Mouse (Mus musculus): ENCODE results near the gene Rgs7bp. TPM values are rescaled to one million over a fixed set of nuclear protein-coding genes. Genes with fewer than 3 reads are reported as not detected.
"Not testable (repeated sequence)": the region's sequence is repeated elsewhere in the genome, so short reads cannot be mapped to it uniquely, and the experiment has no call there.

Gene Rgs7bp
- polyA plus RNA-seq, 1 experiment from 2014 or later: 2.5 TPM

GRCm38 (mm10) chr13:104960206-104960928, 94.4 kb downstream of the Rgs7bp start:
- Histone ChIP-seq H3K9ac (no peak overlapping the region), H3K4me2 (no peak overlapping the region), H3K4me1 (no peaks in the 10 kb centered on the region), H3K9me3 (replicated peaks) (no peaks in the 10 kb centered on the region), H3K36me3 (no peaks in the 10 kb centered on the region), H3K27me3 (no peaks in the 10 kb centered on the region), H3K4me3 (replicated peaks) (no peak overlapping the region), H3K27ac (no peak overlapping the region)
- no peak for ATAC-seq (replicated peaks; ENCODE audit: low FRiP score)
- 82% methylated on average over 7 of the region's 7 CpGs for WGBS

GRCm38 (mm10) chr13:104959733-104960132, 95.0 kb downstream of the Rgs7bp start:
- Histone ChIP-seq H3K4me2 (no peak overlapping the region), H3K4me1 (no peaks in the 10 kb centered on the region), H3K9me3 (replicated peaks) (no peaks in the 10 kb centered on the region), H3K36me3 (no peaks in the 10 kb centered on the region), H3K9ac (no peak overlapping the region), H3K27ac (peak overlapping the region; percentile 20; the same call in 1 of the 2 replicates), H3K27me3 (no peaks in the 10 kb centered on the region), H3K4me3 (replicated peaks) (no peak overlapping the region)
- 69% methylated on average over 4 of the region's 4 CpGs for WGBS
- ATAC-seq (replicated peaks; ENCODE audit: low FRiP score): no peak

GRCm38 (mm10) chr13:104947958-104948357, 106.8 kb downstream of the Rgs7bp start:
- H3K4me1 ChIP-seq: peaks cover 6% of the 10 kb centered on the region; the same call in 1 of the 2 replicates
- no peaks in the 10 kb centered on the region for H3K36me3 ChIP-seq
- no peaks in the 10 kb centered on the region for H3K9me3 ChIP-seq (replicated peaks)
- no peaks in the 10 kb centered on the region for H3K27me3 ChIP-seq
- H3K4me2 ChIP-seq: peak overlapping the region; percentile 49
- peak overlapping the region; percentile 19 for H3K4me3 ChIP-seq (replicated peaks)
- no peak overlapping the region for H3K27ac ChIP-seq
- ATAC-seq (replicated peaks; ENCODE audit: low FRiP score): peak; percentile 89
- under 1% methylated on average over 7 of the region's 7 CpGs for WGBS
- no peak overlapping the region for H3K9ac ChIP-seq

DNA sequence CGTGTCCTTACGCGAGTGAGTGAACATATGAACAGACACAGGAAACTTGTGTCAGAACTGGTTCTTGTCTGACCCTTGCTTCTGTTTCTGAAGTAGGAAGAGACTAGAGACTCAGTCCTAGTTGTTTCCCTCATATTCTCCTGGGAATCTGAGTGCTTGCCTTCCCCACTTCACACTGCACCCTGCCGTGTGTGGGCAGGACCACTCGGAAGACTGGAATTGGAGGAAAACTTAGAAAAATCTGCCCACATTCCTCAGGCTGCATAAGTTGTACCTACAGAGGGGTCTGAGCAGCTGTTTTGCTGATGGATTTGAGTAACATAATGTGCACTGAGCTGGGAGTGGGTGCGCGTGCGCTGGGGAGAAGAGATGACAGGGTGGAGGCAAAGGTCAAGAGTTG, 114.2 kb downstream of the Rgs7bp start:
- no peak overlapping the region for H3K9ac ChIP-seq
- H3K36me3 ChIP-seq: no peaks in the 10 kb centered on the region
- H3K27ac ChIP-seq: no peak overlapping the region
- no peak overlapping the region for H3K4me3 ChIP-seq (replicated peaks)
- H3K9me3 ChIP-seq (replicated peaks): no peaks in the 10 kb centered on the region
- no peaks in the 10 kb centered on the region for H3K27me3 ChIP-seq
- WGBS: 89% methylated on average over 8 of the region's 8 CpGs
- no peak overlapping the region for H3K4me2 ChIP-seq
- ATAC-seq (replicated peaks; ENCODE audit: low FRiP score): no peak
- H3K4me1 ChIP-seq: peaks cover 25% of the 10 kb centered on the region

- H3K9me3 ChIP-seq (replicated peaks): no peaks in the 10 kb centered on the region
- peaks cover 25% of the 10 kb centered on the region for H3K4me1 ChIP-seq
- H3K36me3 ChIP-seq: no peaks in the 10 kb centered on the region
- no peak overlapping the region for H3K9ac ChIP-seq
- no peaks in the 10 kb centered on the region for H3K27me3 ChIP-seq
- no peak for ATAC-seq (replicated peaks; ENCODE audit: low FRiP score)
- WGBS: 4% methylated on average over 4 of the region's 4 CpGs
- H3K4me3 ChIP-seq (replicated peaks): no peak overlapping the region
- no peak overlapping the region for H3K4me2 ChIP-seq
- H3K27ac ChIP-seq: no peak overlapping the region
Measured at GRCm38 (mm10) chr13:104939856-104940255, 114.9 kb downstream of the Rgs7bp start.

- H3K27ac ChIP-seq: no peak overlapping the region
Measured at GRCm38 (mm10) chr13:104938966-104939593, 115.7 kb downstream of the Rgs7bp start.

DNA sequence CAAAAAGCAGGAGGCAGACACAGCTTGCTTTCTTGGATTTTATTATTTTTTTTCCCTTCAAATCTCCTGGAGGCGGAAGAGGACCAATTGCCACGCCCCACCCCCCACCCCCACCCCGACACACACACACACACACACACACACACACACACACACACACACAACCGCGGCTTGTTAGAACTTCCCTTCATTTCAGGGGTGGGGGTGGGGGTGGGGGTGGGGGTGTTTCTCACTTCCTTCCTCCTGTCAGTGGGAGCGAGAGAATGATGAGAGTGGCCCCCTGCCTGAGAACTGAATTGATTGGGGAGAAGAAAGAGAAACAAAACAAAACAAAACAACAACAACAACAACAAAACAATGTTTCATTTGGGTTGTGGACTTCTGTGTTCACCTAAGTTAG, 117.0 kb downstream of the Rgs7bp start:
- Histone ChIP-seq H3K9me3 (replicated peaks) (no peaks in the 10 kb centered on the region), H3K27me3 (no peaks in the 10 kb centered on the region), H3K27ac (no peak overlapping the region), H3K36me3 (no peaks in the 10 kb centered on the region), H3K4me1 (peaks cover 22% of the 10 kb centered on the region), H3K4me2 (peak overlapping the region; percentile 59), H3K4me3 (replicated peaks) (peak overlapping the region; percentile 31), H3K9ac (no peak overlapping the region)
- 0% methylated on average over 4 of the region's 6 CpGs for WGBS
- peak; percentile 23; the same call in 1 of the 2 replicates for ATAC-seq (replicated peaks; ENCODE audit: low FRiP score)

More at GRCm38 (mm10) chr13:104938966-104939593, 115.7 kb downstream of the Rgs7bp start:
- Histone ChIP-seq H3K36me3 (no peaks in the 10 kb centered on the region), H3K9me3 (replicated peaks) (no peaks in the 10 kb centered on the region), H3K4me1 (peaks cover 25% of the 10 kb centered on the region), H3K4me2 (no peak overlapping the region), H3K27me3 (no peaks in the 10 kb centered on the region), H3K4me3 (replicated peaks) (no peak overlapping the region), H3K9ac (no peak overlapping the region)
- ATAC-seq (replicated peaks; ENCODE audit: low FRiP score): peak; percentile 50; the same call in 1 of the 2 replicates
- WGBS: 65% methylated on average over 13 of the region's 13 CpGs

- Histone ChIP-seq H3K9ac (no peak overlapping the region), H3K36me3 (no peaks in the 10 kb centered on the region), H3K27me3 (no peaks in the 10 kb centered on the region), H3K9me3 (replicated peaks) (no peaks in the 10 kb centered on the region), H3K4me2 (no peak overlapping the region), H3K4me3 (replicated peaks) (no peak overlapping the region), H3K27ac (no peak overlapping the region), H3K4me1 (peaks cover 22% of the 10 kb centered on the region)
- ATAC-seq (replicated peaks; ENCODE audit: low FRiP score): no peak
- 92% methylated on average over 2 of the region's 2 CpGs for WGBS
Measured at GRCm38 (mm10) chr13:104936586-104936985, 118.1 kb downstream of the Rgs7bp start.

GRCm38 (mm10) chr13:104931635-104932532, 122.8 kb downstream of the Rgs7bp start:
- H3K36me3 ChIP-seq: no peaks in the 10 kb centered on the region
- 71% methylated on average over 6 of the region's 6 CpGs for WGBS

DNA sequence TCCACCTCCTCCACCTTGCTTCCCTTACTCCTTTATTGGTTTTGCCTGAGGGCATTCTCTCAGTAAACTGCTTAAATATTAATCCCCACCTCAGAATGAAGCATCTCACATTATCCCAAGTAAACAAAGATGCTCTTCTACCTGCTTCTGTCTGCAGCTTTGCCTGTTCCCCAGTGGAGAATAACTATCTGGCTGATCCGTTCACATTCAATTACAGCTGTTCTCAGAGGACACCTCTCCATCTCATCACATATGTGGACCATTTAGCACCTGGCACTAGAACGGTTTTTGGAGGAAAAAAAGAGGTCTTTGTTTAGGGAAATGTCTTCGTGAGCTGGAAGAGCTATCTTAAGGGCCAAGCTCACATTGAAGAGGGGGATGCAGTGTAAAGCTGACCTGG, 123.9 kb downstream of the Rgs7bp start:
- no peaks in the 10 kb centered on the region for H3K27me3 ChIP-seq
- H3K9me3 ChIP-seq (replicated peaks): no peaks in the 10 kb centered on the region
- H3K36me3 ChIP-seq: no peaks in the 10 kb centered on the region
- no peak overlapping the region for H3K27ac ChIP-seq
- H3K4me3 ChIP-seq (replicated peaks): no peak overlapping the region
- no peaks in the 10 kb centered on the region for H3K4me1 ChIP-seq
- ATAC-seq (replicated peaks; ENCODE audit: low FRiP score): no peak
- no peak overlapping the region for H3K4me2 ChIP-seq
- 77% methylated on average over 3 of the region's 3 CpGs for WGBS
- no peak overlapping the region for H3K9ac ChIP-seq

More at GRCm38 (mm10) chr13:104931635-104932532, 122.8 kb downstream of the Rgs7bp start:
- Histone ChIP-seq H3K27ac (no peak overlapping the region), H3K4me3 (replicated peaks) (no peak overlapping the region), H3K9me3 (replicated peaks) (no peaks in the 10 kb centered on the region), H3K9ac (no peak overlapping the region), H3K4me1 (0 out of 2 replicates have a peak, but pooled peaks cover 2% of the 10 kb centered on the region), H3K4me2 (no peak overlapping the region), H3K27me3 (no peaks in the 10 kb centered on the region)
- no peak for ATAC-seq (replicated peaks; ENCODE audit: low FRiP score)

GRCm38 (mm10) chr13:104918663-104919062, 136.1 kb downstream of the Rgs7bp start:
- Histone ChIP-seq H3K4me1 (no peaks in the 10 kb centered on the region), H3K36me3 (no peaks in the 10 kb centered on the region), H3K4me3 (replicated peaks) (no peak overlapping the region), H3K27ac (no peak overlapping the region), H3K27me3 (no peaks in the 10 kb centered on the region), H3K9me3 (replicated peaks) (no peaks in the 10 kb centered on the region), H3K9ac (no peak overlapping the region), H3K4me2 (no peak overlapping the region)
- WGBS: 88% methylated on average over 16 of the region's 16 CpGs
- no peak for ATAC-seq (replicated peaks; ENCODE audit: low FRiP score)

- not testable (repeated sequence) for H3K36me3 ChIP-seq
Measured at GRCm38 (mm10) chr13:104916771-104917170, 138.0 kb downstream of the Rgs7bp start.

More at GRCm38 (mm10) chr13:104916771-104917170, 138.0 kb downstream of the Rgs7bp start:
- not testable (repeated sequence) for H3K9ac ChIP-seq; ATAC-seq (replicated peaks; ENCODE audit: low FRiP score); H3K4me1 ChIP-seq; H3K27me3 ChIP-seq; H3K9me3 ChIP-seq (replicated peaks); H3K27ac ChIP-seq; H3K4me3 ChIP-seq (replicated peaks); H3K4me2 ChIP-seq
- 82% methylated on average over 6 of the region's 6 CpGs for WGBS

All from kidney, embryonic 15.5 days (tissue).